Mouse (Mus musculus) fat pad, adult 2 months (tissue): Measurements from ENCODE around the gene Map7d2.
A peak's percentile ranks its signal among the peaks of the same experiment; 100 is the strongest.

Experiments used
- DNase-seq: peaks from one replicate; pipeline ENCODE4 v3.0.0-alpha.2; 2011; ENCODE audit warnings: low read depth, low spot score; ENCODE audit errors: extremely low read depth

Map7d2 gene

GRCm38 (mm10) chrX:159509847-159510715 lies 95.7 kb downstream of the Map7d2 start:
- no peak for DNase-seq

- DNase-seq: no peak
Observed at GRCm38 (mm10) chrX:159510716-159511051, 96.3 kb downstream of the Map7d2 start.

- no peak for DNase-seq
Observed at GRCm38 (mm10) chrX:159515599-159515998, 101.2 kb downstream of the Map7d2 start.

- no peak for DNase-seq
Observed at GRCm38 (mm10) chrX:159521780-159522179, 107.4 kb downstream of the Map7d2 start.

- no peak for DNase-seq
Observed at GRCm38 (mm10) chrX:159522651-159523050, 108.3 kb downstream of the Map7d2 start.

- no peak for DNase-seq
Observed at GRCm38 (mm10) chrX:159526388-159526787, 112.0 kb downstream of the Map7d2 start, which contains the start of gene Bclaf3. TSS of gene Bclaf3 (plus strand) at chrX:159526688.

GRCm38 (mm10) chrX:159532427-159532810 lies 118.0 kb downstream of the Map7d2 start:
- peak; percentile 18 for DNase-seq

GRCm38 (mm10) chrX:159532811-159533462 lies 118.6 kb downstream of the Map7d2 start:
- no peak for DNase-seq

- DNase-seq: no peak
Observed at GRCm38 (mm10) chrX:159541936-159542335, 127.6 kb downstream of the Map7d2 start.

- DNase-seq: no peak
Observed at GRCm38 (mm10) chrX:159547093-159547492, 132.7 kb downstream of the Map7d2 start.
